Mouse (Mus musculus) embryonic facial prominence, embryonic 12.5 days (tissue): ENCODE measurements around the gene Egr4. TPM values are rescaled to one million over a fixed set of nuclear protein-coding genes. Genes with fewer than 3 reads are reported as not detected.

Experiments used
- ATAC-seq: fragments of 200-750 bp; cut with Nextera tagmentation; 2 replicates; pipeline ENCODE4 v1.8.0; 2017; ENCODE audit not compliant: insufficient number of reproducible peaks, insufficient read depth, low FRiP score, low TSS enrichment
- H3K27ac ChIP-seq: fragments of 300-500 bp; sonication (generic); 2 replicates; pipeline ENCODE4 v1.5.1; 2016; ENCODE audit warnings: mild to moderate bottlenecking
- H3K27me3 ChIP-seq: fragments of 300-500 bp; sonication (generic); 2 replicates; pipeline ENCODE4 v1.6.1; 2016; ENCODE audit warnings: mild to moderate bottlenecking, moderate library complexity
- H3K36me3 ChIP-seq: fragments of 300-500 bp; sonication (generic); 2 replicates; pipeline ENCODE4 v1.6.1; 2016; ENCODE audit warnings: mild to moderate bottlenecking
- H3K4me1 ChIP-seq: fragments of 300-500 bp; sonication (generic); 2 replicates; pipeline ENCODE4 v1.6.1; 2016
- H3K4me2 ChIP-seq: fragments of 300-500 bp; sonication (generic); replicated peaks from 2 replicates; pipeline ENCODE4 v1.6.1; 2016; ENCODE audit warnings: mild to moderate bottlenecking, moderate library complexity
- H3K4me3 ChIP-seq: fragments of 300-500 bp; sonication (generic); 2 replicates; pipeline ENCODE4 v1.5.1; 2016; ENCODE audit warnings: mild to moderate bottlenecking
- H3K9ac ChIP-seq: fragments of 300-500 bp; sonication (generic); 2 replicates; pipeline ENCODE4 v1.6.1; 2016; ENCODE audit warnings: mild to moderate bottlenecking, moderate library complexity
- H3K9me3 ChIP-seq: fragments of 300-500 bp; sonication (generic); 2 replicates; pipeline ENCODE4 v1.6.1; 2016; ENCODE audit warnings: mild to moderate bottlenecking, moderate library complexity
- WGBS: fragments of 180-500 bp; shearing (Covaris S2); methylation state at CpG from one replicate; pipeline ENCODE4 v1.1.7; 2016; 5-methylcytosine and 5-hydroxymethylcytosine counted together
- polyA plus RNA-seq: library from polyadenylated mRNA; unstranded; fragments of >200 nt; fragmentation: Nextera tagmentation; extraction: Ambion mirVana; gene quantifications from 2 replicates; pipeline ENCODE4 v1.2.1, GENCODE M21; 2016

Gene Egr4
- not detected in 2 replicates for polyA plus RNA-seq

DNA sequence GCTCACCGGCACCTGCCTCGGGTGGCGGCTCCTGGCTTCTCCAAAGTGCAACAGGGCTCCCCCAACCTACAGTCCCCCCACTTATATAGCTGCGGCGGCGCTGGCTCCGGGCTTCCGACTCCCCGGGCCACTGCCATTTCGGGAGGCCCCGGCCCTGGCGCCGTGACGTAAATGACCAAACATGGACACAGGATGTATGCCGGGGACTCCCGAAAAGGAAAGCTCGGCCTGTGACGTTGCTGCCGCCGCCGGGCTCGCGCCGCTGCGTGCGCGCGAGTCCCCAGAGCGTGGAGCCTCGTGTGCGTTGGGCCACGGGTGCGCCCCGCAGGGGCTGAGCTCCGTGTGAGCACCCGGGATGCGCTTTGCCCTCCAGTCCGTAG, at the start of gene Egr4:
Egr4 (minus strand) TSS at position 59 of the 380 bp plus-strand sequence.
- Histone ChIP-seq H3K27me3 (peaks cover 88% of the 10 kb centered on the region), H3K9ac (no peak within 1 kb of the TSS), H3K27ac (no peak within 1 kb of the TSS), H3K4me3 (peak within 1 kb of the TSS; percentile 44), H3K4me2 (peak within 1 kb of the TSS; percentile 76), H3K36me3 (no peaks in the 10 kb centered on the region), H3K4me1 (peaks cover 29% of the 10 kb centered on the region), H3K9me3 (no peaks in the 10 kb centered on the region)
- ATAC-seq: no peak
- WGBS: under 1% methylated on average over 38 of the region's 38 CpGs

DNA sequence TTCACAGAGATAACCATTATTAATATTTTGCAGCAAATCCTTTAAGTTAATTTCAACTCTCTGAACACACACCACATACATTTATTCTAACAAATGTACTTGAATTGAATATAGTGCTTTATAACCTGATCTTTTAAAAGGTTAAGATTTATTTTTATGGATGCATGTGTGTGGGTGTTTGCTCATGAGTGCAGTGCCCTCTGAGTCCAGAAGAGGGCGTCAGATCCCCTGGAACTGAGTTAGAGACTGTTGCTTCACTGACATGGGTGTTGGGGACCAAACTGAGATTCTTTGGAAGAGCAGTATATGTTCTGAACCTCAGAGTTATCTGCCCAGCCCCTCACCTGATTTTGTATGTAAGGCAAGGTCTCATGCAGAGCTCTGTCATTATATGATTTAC, 49.0 kb upstream of the Egr4 start:
- Histone ChIP-seq H3K27ac (no peak overlapping the region), H3K4me1 (no peaks in the 10 kb centered on the region), H3K4me3 (no peak overlapping the region), H3K36me3 (no peaks in the 10 kb centered on the region), H3K9me3 (no peaks in the 10 kb centered on the region), H3K9ac (no peak overlapping the region), H3K27me3 (no peaks in the 10 kb centered on the region), H3K4me2 (no peak overlapping the region)
- ATAC-seq: no peak
- 23% methylated on average over 1 of the region's 1 CpGs for WGBS

- Histone ChIP-seq H3K36me3 (no peaks in the 10 kb centered on the region), H3K9me3 (no peaks in the 10 kb centered on the region), H3K4me3 (no peak overlapping the region), H3K27ac (no peak overlapping the region), H3K4me2 (no peak overlapping the region), H3K9ac (no peak overlapping the region), H3K4me1 (no peaks in the 10 kb centered on the region), H3K27me3 (no peaks in the 10 kb centered on the region)
- no peak for ATAC-seq
- WGBS: 84% methylated on average over 5 of the region's 5 CpGs
Observed at GRCm38 (mm10) chr6:85547642-85548041, 34.3 kb upstream of the Egr4 start.

DNA sequence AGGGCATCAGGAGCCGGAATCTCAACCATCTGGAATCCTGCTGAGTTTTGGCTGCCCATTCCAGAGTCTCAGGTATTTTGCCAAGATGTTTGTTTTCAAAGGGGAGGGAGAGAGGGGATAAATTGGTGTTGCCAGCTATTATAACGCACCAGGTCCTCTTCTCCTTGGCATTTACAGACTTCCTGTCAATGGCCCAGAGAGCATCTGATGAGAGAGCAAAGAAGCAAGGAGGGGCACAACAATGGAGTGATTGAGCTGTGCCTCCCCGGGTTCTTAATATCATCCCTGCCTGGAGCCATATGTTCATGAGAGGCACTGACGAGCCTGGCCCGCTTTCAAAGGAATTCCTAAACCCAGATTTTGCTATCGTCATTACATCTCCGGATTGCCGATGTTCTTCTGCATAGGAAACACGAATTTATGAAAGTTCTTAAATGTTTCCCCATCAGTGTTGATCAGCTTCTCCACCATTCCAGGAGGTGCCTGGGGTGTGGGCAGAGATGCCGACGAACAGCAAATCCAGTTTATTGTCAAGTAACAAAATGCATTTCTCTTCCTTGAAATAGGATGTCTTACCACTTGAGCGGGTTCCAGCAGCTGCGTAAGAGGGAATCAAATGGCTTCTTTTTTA, 31.0 kb upstream of the Egr4 start:
- no peaks in the 10 kb centered on the region for H3K9me3 ChIP-seq
- H3K4me3 ChIP-seq: no peak overlapping the region
- no peaks in the 10 kb centered on the region for H3K27me3 ChIP-seq
- no peak overlapping the region for H3K9ac ChIP-seq
- H3K4me1 ChIP-seq: no peaks in the 10 kb centered on the region
- no peak for ATAC-seq
- WGBS: 46% methylated on average over 13 of the region's 13 CpGs
- no peaks in the 10 kb centered on the region for H3K36me3 ChIP-seq
- no peak overlapping the region for H3K4me2 ChIP-seq
- no peak overlapping the region for H3K27ac ChIP-seq

DNA sequence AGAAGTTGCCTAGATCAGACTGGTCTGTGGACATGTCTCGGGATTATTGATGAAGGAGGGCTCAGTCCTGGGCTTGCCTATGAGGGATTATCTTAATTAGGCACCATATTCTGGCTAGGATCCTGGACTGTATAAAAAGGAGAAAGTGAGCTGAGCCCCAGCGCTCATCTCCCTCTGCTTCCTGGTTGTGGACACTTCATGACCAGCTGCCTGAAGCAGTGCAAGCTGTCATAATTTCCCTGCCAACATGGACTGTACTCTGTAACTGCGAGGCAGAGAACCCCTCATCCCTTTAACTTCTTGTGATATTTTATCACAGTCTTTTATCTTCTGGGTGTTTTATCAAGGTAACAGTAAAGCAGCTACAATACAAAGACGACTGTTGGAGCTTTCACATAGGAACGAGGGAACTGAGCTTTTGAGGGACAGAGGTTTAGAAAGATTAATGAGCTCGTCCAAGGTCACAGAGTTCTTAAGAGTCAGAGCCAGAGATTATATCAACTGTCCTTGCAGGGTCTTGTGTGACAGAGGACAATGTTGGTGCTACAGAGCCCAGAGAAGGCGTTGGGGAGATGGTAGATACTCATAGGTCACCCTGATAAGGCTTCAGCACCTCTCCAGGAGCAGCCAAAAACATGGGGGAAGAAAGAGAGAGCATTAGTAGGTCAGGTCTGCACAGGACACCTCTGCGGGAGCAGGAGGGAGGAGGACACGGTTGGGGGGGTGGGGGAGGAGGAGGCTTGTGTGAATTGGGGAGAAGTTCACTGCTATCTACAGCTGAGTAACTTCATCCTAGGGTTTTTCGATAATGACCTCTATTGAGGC, 30.2 kb upstream of the Egr4 start:
- Histone ChIP-seq H3K4me2 (no peak overlapping the region), H3K27ac (no peak overlapping the region), H3K4me3 (no peak overlapping the region), H3K4me1 (no peaks in the 10 kb centered on the region), H3K36me3 (no peaks in the 10 kb centered on the region), H3K27me3 (no peaks in the 10 kb centered on the region), H3K9ac (no peak overlapping the region), H3K9me3 (no peaks in the 10 kb centered on the region)
- ATAC-seq: no peak
- WGBS: 75% methylated on average over 10 of the region's 10 CpGs

DNA sequence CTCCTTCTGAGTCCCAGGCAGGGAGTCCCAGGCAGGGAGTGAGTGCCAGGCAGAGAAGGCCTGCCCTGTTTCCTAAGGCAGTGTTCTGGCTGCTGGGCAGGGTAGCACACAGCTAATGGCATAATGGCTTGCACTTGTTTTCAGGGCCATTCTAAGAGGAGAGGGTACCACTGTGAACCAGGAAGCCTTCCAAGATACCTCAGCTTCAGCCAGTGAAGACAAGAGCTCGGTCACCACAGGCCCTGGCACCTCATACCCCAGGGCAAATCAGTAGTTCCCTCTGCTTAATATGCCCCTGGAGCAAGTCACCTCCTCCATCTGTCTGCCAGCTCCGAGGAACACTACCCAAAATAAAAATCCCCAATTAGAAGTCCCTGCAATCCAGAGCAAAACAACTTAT, 9.4 kb upstream of the Egr4 start:
- H3K4me1 ChIP-seq: no peaks in the 10 kb centered on the region
- H3K4me2 ChIP-seq: no peak overlapping the region
- H3K27me3 ChIP-seq: no peaks in the 10 kb centered on the region
- H3K36me3 ChIP-seq: no peaks in the 10 kb centered on the region
- H3K9ac ChIP-seq: no peak overlapping the region
- 68% methylated on average over 2 of the region's 2 CpGs for WGBS
- no peak for ATAC-seq
- H3K4me3 ChIP-seq: no peak overlapping the region
- H3K9me3 ChIP-seq: no peaks in the 10 kb centered on the region
- no peak overlapping the region for H3K27ac ChIP-seq

GRCm38 (mm10) chr6:85522026-85522425, 8.6 kb upstream of the Egr4 start:
- no peaks in the 10 kb centered on the region for H3K36me3 ChIP-seq
- no peaks in the 10 kb centered on the region for H3K4me1 ChIP-seq
- no peak for ATAC-seq
- no peak overlapping the region for H3K27ac ChIP-seq
- H3K9ac ChIP-seq: no peak overlapping the region
- no peak overlapping the region for H3K4me3 ChIP-seq
- peaks cover 2% of the 10 kb centered on the region; the same call in 1 of the 2 replicates for H3K27me3 ChIP-seq
- H3K4me2 ChIP-seq: no peak overlapping the region
- H3K9me3 ChIP-seq: no peaks in the 10 kb centered on the region
- 80% methylated on average over 5 of the region's 5 CpGs for WGBS

DNA sequence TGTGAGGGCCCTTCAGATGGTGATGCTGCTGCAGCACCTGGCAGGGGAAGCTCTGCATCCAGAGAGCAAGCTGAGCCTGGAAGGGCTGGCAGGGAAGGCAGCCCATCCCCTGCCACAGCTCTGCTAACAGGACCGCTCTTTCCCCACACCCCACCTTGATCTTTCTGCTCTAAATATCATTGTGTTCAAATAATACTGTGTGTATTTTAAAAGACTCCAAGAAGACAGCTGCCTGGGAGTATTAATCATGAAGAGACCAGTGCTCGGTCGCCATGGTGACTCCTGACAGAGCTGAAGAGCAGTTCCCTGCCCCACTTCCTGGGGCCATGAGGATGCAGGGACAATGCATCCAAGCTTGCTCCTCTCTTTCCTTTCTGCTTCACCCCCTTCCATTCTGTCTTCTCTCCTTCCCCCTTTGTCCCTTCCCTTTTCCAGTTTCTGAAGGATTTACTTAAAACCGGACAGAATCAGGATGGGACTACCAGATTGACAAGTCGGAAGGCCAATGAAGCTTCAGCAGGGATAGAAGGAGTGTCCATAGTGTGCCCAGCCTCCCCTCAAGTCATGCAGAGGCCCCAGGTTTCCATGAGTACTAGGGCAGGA, 4.8 kb upstream of the Egr4 start:
- ATAC-seq: no peak
- no peak overlapping the region for H3K9ac ChIP-seq
- WGBS: 57% methylated on average over 5 of the region's 5 CpGs
- H3K4me1 ChIP-seq: peaks cover 9% of the 10 kb centered on the region; the same call in 1 of the 2 replicates
- H3K27ac ChIP-seq: no peak overlapping the region
- no peaks in the 10 kb centered on the region for H3K9me3 ChIP-seq
- peaks cover 41% of the 10 kb centered on the region for H3K27me3 ChIP-seq
- H3K4me2 ChIP-seq: no peak overlapping the region
- H3K4me3 ChIP-seq: no peak overlapping the region
- no peaks in the 10 kb centered on the region for H3K36me3 ChIP-seq

- ATAC-seq: no peak
- H3K4me2 ChIP-seq: no peak overlapping the region
- no peak overlapping the region for H3K9ac ChIP-seq
- peaks cover 63% of the 10 kb centered on the region for H3K27me3 ChIP-seq
- H3K4me1 ChIP-seq: peaks cover 29% of the 10 kb centered on the region
- no peak overlapping the region for H3K27ac ChIP-seq
- no peak overlapping the region for H3K4me3 ChIP-seq
- no peaks in the 10 kb centered on the region for H3K9me3 ChIP-seq
- WGBS: 67% methylated on average over 4 of the region's 4 CpGs
- no peaks in the 10 kb centered on the region for H3K36me3 ChIP-seq
Observed at GRCm38 (mm10) chr6:85515941-85516340, 2.6 kb upstream of the Egr4 start.

GRCm38 (mm10) chr6:85512577-85513530, 535 bp downstream of the Egr4 start:
- no peak overlapping the region for H3K27ac ChIP-seq
- WGBS: under 1% methylated on average over 90 of the region's 90 CpGs
- no peak overlapping the region for H3K9ac ChIP-seq
- no peak for ATAC-seq
- no peaks in the 10 kb centered on the region for H3K36me3 ChIP-seq
- peaks cover 92% of the 10 kb centered on the region for H3K27me3 ChIP-seq
- H3K9me3 ChIP-seq: no peaks in the 10 kb centered on the region
- peak overlapping the region; percentile 44 for H3K4me3 ChIP-seq
- peaks cover 29% of the 10 kb centered on the region for H3K4me1 ChIP-seq
- H3K4me2 ChIP-seq: peak overlapping the region; percentile 76

GRCm38 (mm10) chr6:85512056-85512440, 1.3 kb downstream of the Egr4 start:
- Histone ChIP-seq H3K9me3 (no peaks in the 10 kb centered on the region), H3K4me2 (peak overlapping the region; percentile 76), H3K36me3 (no peaks in the 10 kb centered on the region), H3K4me1 (peaks cover 29% of the 10 kb centered on the region), H3K27me3 (peaks cover 90% of the 10 kb centered on the region), H3K4me3 (peak overlapping the region; percentile 44), H3K9ac (peak overlapping the region; percentile 24; the same call in 1 of the 2 replicates), H3K27ac (no peak overlapping the region)
- WGBS: 2% methylated on average over 32 of the region's 36 CpGs
- no peak for ATAC-seq
